Mouse (Mus musculus) layer of hippocampus, postnatal 36 days (tissue): Measurements from ENCODE around the gene Fam160b1. TPM values are rescaled to one million over a fixed set of nuclear protein-coding genes. Genes with fewer than 3 reads are reported as not detected.

Experiments used
- DNase-seq, 2 experiments: peaks; one replicate each; pipeline ENCODE4 v3.0.0; 2022
- total RNA-seq, 2 experiments: library from RNA; stranded (reverse); gene quantifications; 2 replicates each; pipeline ENCODE4 v1.2.3; 2021

The Fam160b1 gene
- total RNA-seq, 2 experiments from 2014 or later: 23.3 to 25.0 TPM

DNA sequence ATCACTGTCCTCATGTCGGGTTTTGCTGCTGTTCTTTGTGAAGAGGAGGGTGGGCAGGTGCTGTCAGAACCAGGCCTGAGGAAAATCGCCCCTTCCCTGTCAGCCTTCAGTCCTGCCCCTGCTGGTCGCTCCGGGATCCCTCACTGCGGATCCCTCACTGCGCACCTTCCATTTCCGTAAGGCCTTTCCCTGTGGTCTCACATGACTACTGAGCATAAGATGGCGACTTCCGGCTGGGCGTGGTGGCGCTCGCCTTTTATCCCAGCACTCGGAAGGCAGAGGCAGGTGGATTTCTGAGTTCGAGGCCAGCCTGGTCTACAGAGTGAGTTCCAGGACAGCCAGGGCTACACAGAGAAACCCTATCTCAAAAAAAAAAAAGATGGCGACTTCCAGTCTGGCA lies 64.8 kb downstream of the Fam160b1 start:
- DNase-seq: no peak

DNA sequence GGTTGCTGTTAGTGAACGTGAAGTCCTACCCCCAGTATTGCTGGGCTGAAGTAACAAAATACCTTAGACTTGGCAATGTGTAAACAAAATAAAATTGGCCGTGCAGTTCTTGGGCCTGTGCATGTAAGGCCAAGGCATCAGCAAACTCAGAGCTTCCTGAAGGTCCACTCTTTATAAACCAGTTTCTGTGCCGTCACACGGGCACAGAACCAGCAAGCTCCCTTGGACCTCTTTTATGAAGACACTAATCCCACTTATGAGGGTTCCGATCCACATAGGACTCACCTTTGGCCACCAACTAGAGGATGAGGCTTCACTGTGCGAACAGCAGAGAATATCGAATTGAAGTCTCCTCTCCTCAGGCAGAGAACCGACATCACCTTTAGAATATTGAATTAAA lies 66.4 kb downstream of the Fam160b1 start:
- no peak for DNase-seq

DNA sequence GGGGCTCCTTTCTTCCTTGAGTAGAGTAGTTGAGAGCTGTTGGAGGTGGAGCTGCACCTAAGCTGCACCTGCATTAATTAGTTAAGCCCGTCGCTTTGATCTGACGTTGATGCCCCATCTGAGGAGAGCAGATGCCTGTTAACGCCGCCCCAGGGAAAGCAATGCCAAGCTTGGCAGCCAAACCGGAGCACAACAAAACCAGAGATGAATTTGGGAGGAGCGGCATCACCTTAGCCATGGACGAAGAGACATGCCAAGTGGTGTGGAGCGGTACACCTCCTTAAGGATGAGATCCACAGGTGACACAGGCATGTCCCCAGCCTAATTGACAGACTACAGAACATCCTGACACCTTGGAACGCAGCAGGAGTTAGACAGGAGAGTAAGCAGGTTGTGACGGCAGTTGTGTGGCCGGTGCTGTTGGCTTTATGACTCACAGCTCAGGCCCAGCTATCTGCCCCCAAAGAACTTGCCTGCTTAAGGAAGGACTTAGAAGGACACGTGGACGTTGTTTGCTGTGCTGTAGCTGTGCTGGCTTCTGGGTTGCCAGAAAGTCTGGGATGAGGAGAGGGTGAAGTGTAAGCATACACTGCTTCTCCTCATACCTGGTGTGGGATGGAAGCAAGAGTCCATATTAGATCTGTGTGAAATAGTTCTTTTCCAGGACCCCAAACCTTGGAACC lies 67.4 kb downstream of the Fam160b1 start:
- no peak for DNase-seq

DNA sequence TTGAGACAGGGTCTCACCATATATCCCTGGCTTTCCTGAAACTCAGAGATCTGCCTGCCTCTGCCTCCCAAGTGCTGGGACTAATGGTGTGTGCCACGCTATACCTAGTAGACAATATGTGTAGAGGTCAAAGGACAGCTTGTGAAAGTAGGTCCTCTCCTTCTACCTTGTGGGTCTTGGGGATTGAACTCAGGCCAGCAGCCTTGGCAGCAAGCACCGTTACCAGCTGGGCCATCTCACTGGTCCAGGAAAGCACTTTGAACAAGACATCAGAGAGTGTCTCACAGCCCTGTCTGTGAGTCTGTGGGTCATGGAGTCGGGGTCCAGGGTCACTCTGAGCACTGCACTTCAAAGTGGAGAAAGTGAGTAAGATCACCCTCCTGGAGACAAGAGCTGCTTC lies 68.2 kb downstream of the Fam160b1 start:
- DNase-seq: no peak

DNA sequence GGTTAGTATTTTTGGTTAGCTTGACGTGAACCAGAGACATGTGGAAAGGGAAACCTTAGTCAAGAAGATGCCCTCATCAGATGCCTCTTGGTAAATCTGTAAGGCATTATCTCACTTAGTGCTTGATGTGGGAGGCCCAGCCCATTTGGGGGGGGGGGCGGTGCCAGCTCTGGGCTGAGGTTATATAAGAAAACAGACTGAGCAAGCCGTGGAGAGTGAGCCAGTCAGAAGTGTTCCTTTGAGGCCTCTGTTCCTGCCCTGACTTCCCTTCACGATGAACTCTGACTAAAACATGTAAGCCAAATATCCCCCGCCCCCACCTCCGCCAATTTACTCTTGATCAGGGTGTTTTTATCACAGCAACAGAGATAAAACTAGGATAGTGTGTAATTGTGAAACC lies 69.4 kb downstream of the Fam160b1 start:
- DNase-seq: no peak

DNA sequence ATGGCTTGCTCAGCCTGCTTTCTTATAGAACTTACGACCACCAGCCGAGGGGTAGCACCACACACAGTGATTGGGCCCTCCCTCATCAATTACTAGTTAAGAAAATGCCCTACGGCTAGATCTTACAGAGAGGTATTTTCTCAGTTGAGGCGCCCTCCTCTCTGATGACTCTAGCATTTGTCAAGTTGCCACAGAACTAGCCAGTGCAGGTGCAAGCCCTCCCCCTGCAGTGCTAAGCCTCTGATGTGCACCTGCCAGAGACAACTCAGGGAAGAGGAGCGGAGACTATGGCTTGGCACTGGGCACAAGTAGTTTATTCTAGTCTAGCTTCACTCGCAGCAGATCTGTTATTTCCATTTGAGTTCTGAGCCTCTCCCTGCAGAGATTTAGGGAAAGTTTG lies 71.0 kb downstream of the Fam160b1 start:
- no peak for DNase-seq

DNA sequence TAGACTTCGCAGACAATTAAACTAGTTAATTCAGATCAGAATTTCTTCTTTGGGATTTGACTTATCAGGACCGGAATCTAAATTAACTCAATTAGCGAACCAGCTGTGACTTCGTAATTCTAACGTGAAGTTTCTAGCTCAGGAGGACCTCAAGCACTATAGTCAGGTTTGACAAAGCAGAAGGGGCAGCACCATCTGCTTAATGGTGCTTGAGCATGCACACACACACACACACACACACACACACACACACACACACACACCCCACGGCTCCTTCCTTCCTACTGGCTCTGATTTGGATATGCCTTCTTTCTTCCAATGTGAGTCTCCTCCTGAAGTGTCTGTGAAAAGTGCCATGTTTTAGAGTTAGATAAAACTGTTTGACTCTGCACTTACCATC lies 73.5 kb downstream of the Fam160b1 start:
- DNase-seq: no peak

DNA sequence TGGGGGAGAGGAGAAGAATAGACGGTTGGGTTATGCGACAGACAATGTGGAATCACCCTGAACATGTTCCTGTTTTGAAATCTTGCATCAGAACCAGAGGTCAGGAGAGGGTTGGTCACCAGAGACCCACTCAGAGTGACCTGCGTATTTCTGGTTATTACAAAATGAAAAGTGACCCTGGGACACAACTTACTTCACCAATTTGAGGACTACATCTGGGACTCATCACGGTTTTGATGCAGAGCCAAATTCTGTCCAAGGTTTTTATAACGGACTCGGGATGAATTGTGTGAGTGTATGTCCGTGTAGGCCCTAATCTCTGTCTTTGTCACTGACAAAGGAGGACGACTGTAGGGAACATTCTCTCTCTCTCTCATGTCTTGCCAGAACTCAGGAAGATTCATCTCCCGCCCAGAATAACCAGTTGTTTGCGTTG lies 76.1 kb downstream of the Fam160b1 start:
- no peak for DNase-seq

DNA sequence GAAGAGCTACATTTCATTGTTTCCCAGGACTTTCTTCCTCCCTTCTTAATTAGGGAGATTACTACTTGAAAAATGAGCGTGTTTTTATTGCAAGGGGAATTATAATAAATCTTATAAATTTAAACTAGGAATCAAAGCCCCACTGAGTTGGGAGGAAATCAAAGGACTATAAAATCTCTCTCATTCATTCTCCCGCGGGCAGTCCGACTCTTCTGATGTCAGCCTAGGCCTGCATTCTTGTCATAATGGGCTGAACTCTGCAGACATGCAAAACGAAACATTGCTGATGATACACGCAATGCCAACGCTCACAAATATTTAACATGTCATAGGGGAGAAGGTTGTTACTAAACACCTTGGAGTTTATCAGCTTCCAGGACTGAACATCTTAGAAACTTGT lies 76.6 kb downstream of the Fam160b1 start:
- no peak for DNase-seq

Other genes with a start within 250 kb of the Fam160b1 start
- 10 to 100 TPM; 73.6 to 81.1 TPM for gene Ablim1, start 45.8 kb upstream of the Fam160b1 start, total RNA-seq
- gene Trub1, start 92.2 kb downstream of the Fam160b1 start, total RNA-seq: 10 to 100 TPM; 18.0 to 18.5 TPM